Mouse (Mus musculus) pancreas, adult 10 weeks (tissue): ENCODE results near the gene Slc39a3. TPM values are rescaled to one million over a fixed set of nuclear protein-coding genes. Genes with fewer than 3 reads are reported as not detected.

Experiments used
- polyA plus RNA-seq: library from polyadenylated mRNA; stranded (reverse); fragments of 350-450 nt; fragmentation: Illumina TruSeq; extraction: RNeasy Lipid Tissue Mini Kit (QIAGEN cat#74804); gene quantifications from one replicate; pipeline ENCODE4 v1.2.3, GENCODE M21; 2015; ENCODE audit warnings: low read depth, low replicate concordance; ENCODE audit not compliant: insufficient read depth

Gene Slc39a3
- 5.1 TPM for polyA plus RNA-seq

DNA sequence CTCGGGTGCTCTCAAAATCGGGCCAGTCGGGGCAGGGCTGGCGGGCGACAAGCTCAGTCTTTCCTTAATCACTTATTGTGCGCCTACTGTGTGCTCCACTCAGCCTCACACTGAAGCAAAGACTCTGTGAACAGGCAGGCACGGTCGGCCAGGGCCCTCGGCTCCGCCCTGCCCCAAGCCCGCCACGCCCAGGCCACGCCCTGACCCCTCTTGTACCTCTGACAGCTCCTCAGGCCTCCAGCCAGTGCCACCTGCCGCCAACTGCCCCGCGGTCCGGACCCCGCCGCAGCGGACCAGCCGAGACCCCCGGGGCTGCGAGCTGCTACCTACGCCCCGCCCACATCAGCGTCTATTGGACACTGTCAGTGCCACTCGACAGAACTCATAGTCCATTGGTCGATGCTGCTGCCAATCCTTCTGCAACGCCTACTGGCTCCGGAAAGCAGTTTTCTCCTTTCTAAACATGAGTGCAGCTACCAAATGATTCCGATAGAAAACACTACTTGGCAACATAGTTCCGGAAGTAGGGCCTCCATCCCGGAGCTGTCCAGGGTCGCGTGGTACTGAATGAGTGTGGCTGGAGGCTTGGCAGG lies at the start of gene Slc39a3:
Gene Slc39a3 (minus strand): TSS at position 439 of the 593 bp plus-strand sequence.

DNA sequence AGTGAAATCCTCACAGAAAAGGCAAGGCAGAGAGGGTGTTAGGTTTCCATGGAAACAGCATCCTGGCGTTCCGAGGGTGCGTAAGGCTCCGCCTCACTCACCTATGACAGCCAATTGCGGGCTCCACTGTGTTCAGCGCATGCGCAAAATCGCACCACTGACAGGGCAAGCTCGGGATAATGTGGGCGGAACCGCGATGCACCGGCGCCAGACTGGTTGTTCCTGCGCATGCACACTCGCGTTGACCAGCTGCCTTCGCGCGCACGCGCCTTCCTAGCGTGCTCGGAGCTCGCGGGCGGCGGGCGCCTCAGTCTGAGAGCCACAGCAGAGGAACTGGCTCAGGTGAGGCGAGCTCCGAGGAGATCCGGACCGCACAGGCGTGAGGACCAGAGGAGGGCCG lies 32.6 kb upstream of the Slc39a3 start, which contains the start of gene Thop1:
Gene Thop1 (plus strand): TSS at position 200 of the 400 bp plus-strand sequence.

DNA sequence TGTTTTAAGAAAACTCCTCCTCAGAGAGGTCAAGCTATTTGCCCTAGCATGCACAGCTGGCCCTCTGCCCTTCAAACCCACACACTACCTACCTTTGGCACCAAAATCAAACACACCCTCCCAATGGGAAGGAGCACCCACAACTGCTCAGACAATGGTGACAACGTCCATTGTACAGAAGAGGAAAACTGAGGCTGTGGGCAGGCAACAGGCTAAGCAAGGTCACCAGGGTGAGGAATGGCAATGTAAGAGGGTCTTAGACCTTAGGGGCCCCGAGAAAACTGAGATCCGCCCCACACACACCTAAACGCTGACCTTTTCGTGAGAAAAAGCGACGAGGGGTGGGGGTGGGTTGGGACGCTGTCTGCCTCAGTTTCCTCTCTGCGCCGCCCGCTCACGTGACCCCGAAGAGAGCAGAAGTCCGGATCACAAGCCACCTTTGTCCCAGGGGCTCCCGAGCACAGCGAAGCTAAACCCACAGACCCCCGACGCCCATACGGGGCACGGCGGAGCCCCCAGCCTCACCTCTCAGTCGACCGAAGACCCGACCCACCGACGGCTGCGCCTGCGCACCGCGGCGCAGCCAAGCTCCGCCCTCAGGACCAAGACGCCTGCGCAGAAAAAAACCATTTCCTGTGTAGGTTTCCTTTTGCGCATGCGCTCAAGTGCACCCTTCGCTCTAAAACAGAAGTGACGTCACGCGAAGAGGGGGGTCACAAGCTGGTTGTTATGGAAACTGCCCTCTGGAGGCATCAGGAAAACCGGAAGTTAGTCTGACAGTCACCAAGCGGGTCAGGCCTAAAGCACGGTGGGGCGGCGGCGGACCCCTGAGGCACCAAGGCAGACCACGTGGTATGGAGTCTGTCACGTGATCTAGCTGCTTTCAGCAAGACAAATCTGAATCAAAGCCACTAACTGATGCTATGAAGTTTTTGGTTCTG lies 22.6 kb upstream of the Slc39a3 start, which contains the start of gene Sgta:
Gene Sgta (minus strand): TSS at position 579 of the 941 bp plus-strand sequence.

DNA sequence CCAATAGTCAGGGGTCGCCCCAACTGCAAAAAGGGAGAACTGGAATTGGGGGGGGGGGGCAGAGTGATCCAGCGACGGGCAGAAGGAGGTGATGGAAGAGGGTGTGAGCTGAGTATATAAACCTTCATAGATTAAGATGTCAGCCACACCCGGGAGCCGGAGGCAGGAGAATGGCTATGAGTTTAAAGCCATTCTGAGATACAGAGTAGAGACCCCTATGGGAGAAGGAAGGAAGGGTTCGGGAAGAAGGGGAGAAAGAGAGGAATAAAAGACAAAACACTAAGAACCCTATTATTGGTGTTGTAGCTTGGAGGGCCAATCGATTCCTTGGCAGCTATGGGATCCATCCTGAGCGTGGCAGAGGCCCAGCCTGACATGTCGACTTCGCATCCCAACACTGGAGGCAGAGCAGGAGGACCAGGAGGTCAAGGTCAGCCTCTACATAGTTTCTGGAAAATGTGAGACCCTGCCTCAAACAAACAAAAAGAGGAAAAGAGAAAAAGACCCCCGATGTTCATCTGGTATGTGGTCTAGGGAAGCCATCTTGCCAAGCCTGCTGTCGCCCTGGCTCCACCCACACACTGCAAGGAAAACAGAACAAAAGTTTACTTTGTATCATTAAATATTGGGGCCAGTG lies 11.5 kb downstream of the Slc39a3 start, which contains the start of gene Diras1:
Gene Diras1 (minus strand): TSS at position 24 of the 637 bp plus-strand sequence.

DNA sequence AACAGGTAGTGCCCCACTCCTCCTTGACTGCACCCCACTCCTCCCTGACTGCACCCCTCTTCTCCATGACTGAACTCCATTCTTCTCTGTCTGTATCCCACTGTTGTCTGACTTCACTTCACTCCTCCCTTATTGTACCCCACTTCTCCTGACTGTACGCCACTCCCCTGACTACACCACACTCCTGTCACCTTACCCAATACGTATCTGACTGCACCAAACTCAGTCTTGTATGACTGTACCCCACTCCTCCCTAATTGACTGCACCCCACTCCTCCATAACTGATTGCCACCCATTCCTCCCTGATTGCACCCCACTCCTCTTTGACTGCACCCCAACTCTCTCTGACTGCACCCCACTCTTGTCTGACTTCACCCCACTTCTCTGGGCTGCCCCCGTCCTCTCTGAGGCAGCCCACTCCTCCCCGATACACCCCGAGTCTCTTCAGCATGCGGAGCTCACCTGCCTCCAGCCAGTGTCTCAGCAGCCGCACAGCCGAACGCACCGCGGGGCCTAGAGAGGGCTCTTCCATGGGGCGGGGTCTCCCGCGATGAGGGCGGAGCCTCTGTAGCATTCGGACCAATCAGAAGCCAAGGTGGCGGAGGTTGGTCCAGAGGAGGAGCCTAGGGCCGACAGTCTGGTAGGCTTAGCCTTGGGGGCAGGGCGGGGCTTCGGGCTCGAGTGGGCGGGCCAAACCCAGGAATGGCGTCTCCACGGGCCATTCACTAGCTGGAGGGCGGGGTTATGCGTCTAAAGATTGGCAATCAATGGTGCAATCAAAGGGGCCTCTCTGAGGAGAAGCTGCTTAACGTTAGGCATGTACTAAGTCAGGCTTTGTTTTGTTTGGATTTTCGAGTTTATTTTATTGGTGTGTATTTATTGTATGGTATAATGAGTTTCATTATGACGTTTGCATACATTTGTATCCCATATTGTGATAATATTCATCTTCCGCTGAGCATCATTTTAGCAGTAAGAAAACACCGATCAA lies 22.5 kb downstream of the Slc39a3 start, which contains the start of gene Gng7:
Gene Gng7 (minus strand): TSS at position 553 of the 992 bp plus-strand sequence.

Other genes starting within 250 kb of the Slc39a3 start
- gene Sf3a2, start 239.2 kb downstream of the Slc39a3 start, polyA plus RNA-seq, result 9.5 TPM
- gene Plekhj1, start 238.8 kb downstream of the Slc39a3 start, polyA plus RNA-seq, result 17.7 TPM
- gene Amh, start 232.2 kb downstream of the Slc39a3 start, polyA plus RNA-seq, result not detected
- gene Jsrp1, start 223.9 kb downstream of the Slc39a3 start, polyA plus RNA-seq, result not detected
- gene Oaz1, start 210.8 kb downstream of the Slc39a3 start, polyA plus RNA-seq, result 185 TPM
- not detected for gene Lingo3, start 193.4 kb downstream of the Slc39a3 start, polyA plus RNA-seq
- 38.7 TPM for gene Lsm7, start 182.2 kb downstream of the Slc39a3 start, polyA plus RNA-seq
- gene Sppl2b, start 182.2 kb downstream of the Slc39a3 start, polyA plus RNA-seq, result 7.9 TPM
- gene Tmprss9, start 165.6 kb downstream of the Slc39a3 start, polyA plus RNA-seq, result not detected
- 31.2 TPM for gene Timm13, start 136.5 kb downstream of the Slc39a3 start, polyA plus RNA-seq
- gene Lmnb2, start 119.2 kb downstream of the Slc39a3 start, polyA plus RNA-seq, result 2.3 TPM
- 4.3 TPM for gene Gadd45b, start 107.4 kb downstream of the Slc39a3 start, polyA plus RNA-seq
- 1.4 TPM for gene Gng7, start 22.5 kb downstream of the Slc39a3 start, polyA plus RNA-seq
- gene Diras1, start 11.8 kb downstream of the Slc39a3 start, polyA plus RNA-seq, result not detected
- gene Sgta, start 22.8 kb upstream of the Slc39a3 start, polyA plus RNA-seq, result 24.1 TPM
- gene Thop1, start 32.6 kb upstream of the Slc39a3 start, polyA plus RNA-seq, result 11.8 TPM
- gene Creb3l3, start 61.4 kb upstream of the Slc39a3 start, polyA plus RNA-seq, result not detected
- 47.4 TPM for gene Map2k2, start 68.5 kb upstream of the Slc39a3 start, polyA plus RNA-seq
- gene Zbtb7a, start 97.8 kb upstream of the Slc39a3 start, polyA plus RNA-seq, result 5.4 TPM
- gene Pias4, start 130.5 kb upstream of the Slc39a3 start, polyA plus RNA-seq, result 7.3 TPM
- gene Eef2, start 139.2 kb upstream of the Slc39a3 start, polyA plus RNA-seq, result 283 TPM
- gene Dapk3, start 145.6 kb upstream of the Slc39a3 start, polyA plus RNA-seq, result 9.3 TPM
- not detected for gene 4930442H23Rik, start 146.4 kb upstream of the Slc39a3 start, polyA plus RNA-seq
- not detected for gene Nmrk2, start 164.6 kb upstream of the Slc39a3 start, polyA plus RNA-seq
- gene Atcay, start 193.4 kb upstream of the Slc39a3 start, polyA plus RNA-seq, result 0.20 TPM
- gene Zfr2, start 195.7 kb upstream of the Slc39a3 start, polyA plus RNA-seq, result 3.4 TPM
- gene Matk, start 215.5 kb upstream of the Slc39a3 start, polyA plus RNA-seq, result not detected
- 21.2 TPM for gene Mrpl54, start 229.5 kb upstream of the Slc39a3 start, polyA plus RNA-seq
- gene Apba3, start 229.5 kb upstream of the Slc39a3 start, polyA plus RNA-seq, result 30.7 TPM